Mouse (Mus musculus) testis, postnatal 10 days (tissue): ENCODE data around the gene Clec18a.
"Not testable (repeated sequence)": the region's sequence is repeated elsewhere in the genome, so short reads cannot be mapped to it uniquely, and the experiment has no call there.

Experiments
- DNase-seq: peaks from one replicate; pipeline ENCODE4 v3.0.0; 2021; ENCODE audit warnings: low spot score

The Clec18a gene

GRCm38 (mm10) chr8:111092326-111092725 lies at the start of gene Clec18a:
Gene Clec18a (minus strand): TSS chr8:111092426.
- not testable (repeated sequence) for DNase-seq

DNA sequence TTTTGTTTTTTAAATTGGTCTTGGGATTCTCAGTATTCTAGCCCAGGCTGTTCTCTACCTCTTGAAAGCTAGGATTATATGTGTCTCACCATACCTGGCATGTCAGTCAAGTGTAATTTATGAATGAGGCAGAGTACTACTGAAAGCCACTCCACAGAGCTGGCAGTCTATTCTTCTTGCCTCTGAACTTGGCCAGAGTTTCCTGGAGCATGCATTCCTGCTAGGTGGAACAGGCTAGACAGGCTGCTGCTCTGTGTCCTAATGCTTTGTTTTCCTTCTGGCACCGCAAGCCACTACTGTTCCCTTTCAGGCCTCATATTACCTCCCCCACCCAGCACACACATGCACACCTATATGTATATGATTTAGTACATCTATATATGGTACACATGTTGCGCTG lies 38.5 kb upstream of the Clec18a start:
- no peak for DNase-seq

GRCm38 (mm10) chr8:111119481-111119880 lies 27.3 kb upstream of the Clec18a start:
- DNase-seq = no peak

GRCm38 (mm10) chr8:111114891-111115290 lies 22.7 kb upstream of the Clec18a start:
- DNase-seq = no peak

DNA sequence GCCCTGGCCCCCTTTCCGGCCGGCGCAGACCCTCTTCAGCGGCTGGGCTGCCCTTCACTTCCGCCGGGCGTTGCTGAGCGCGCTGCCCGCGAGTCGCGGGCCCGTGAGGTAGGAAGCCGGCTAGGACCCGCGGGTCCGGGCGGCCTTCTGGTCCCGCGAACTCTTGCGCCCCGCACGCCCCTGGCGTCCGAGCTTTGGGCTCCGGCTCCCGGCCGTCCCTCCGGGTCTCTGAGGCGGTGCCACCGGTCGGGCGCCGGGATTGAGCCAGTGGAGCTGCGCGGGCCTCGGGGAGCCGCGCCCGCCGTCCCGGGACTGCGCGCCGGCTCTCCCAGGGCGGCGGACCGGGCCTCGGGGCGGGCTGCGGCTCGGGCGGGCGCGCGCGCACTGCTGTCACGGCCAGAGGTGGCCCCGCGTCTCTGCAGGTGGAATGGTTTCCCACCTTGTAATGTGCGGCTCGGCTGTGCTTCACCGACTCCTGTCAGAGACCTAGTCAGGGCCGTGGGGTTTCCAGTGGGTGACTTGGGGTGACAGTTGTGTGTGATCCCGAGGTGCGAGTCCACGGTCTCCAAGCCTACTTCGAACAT lies 2.6 kb upstream of the Clec18a start:
- peak; percentile 55 for DNase-seq

DNA sequence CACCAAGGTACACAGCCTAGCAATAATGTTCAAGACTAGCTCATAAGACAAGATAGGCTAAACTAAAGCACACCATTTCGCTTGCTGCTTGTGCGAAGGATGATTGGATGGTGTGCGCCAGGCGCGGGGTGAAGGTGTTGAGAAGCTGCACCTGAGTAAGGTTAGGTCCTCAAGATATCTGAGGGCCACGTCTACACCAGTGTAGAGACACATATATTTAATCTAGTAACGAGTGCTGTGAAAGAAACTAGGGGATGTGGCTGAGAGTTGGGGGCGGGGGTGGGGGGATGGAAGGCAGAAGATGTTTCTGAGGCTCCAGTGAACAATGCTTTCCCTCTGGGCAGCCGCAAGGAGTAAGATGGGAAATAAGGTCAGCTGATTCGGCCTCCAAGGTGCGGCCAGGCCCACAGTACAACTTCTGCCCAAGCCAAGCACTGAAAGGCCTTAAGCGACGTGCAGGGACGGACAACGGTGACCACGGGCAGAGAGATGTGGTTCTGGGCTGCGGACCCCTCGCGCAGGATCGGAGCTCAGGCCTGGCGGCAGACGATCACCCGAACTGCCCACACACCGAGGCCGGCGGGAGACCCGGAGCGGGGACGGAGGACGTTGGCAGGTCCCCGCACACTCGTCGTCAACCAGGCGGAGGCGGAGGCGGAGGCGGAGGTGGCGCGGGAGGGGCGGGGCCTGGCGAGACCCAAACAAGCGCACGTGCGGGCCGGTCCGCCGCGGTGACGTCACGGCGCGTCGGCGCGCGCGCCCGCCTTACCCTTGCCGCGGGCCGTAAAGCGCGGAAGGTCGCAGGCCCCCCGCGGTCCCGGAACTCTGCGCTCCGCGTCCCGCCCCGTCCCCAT lies 1.9 kb upstream of the Clec18a start, which contains the start of gene Pdpr:
Gene Pdpr (plus strand): TSS at position 766 of the 854 bp plus-strand sequence.
- DNase-seq = peak; percentile 97

DNA sequence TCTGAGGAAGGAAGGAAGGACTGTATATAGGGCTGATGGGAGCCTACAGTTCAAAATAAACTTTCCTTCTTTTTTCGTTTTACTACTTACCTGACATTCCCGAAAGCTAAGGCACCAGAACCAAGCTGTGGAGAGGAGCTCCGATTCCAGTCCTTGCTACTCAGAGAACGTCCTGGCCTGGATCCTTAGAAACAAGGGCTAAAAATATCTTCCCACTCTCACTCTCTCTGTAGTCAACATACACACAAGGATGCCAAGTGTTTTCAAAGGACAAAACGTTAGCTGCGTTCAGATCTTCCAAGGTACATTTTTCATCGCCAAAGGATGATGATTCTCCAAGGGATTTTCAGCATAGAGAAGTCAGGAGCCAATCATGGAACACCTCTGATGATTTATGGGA lies 520 bp downstream of the Clec18a start:
- DNase-seq = no peak

DNA sequence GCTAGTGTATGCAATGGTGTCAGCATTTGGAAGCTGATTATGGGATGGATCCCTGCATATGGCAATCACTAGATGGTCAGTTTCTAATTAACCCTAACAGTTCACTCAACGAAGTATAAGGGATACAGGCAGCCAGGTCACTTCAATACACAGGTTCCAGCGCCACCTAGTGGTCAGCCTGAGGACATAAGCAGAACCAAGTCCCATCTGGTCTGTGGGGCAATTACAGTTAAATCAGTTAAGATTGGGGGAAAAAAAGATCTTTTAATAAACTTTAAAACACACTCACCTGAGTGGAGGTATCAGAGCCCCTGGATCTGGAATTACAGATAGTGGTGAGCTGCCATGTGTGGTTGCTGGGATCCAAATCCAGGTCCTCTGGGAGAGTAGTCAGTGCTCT lies 2.1 kb downstream of the Clec18a start:
- peak; percentile 91 for DNase-seq

GRCm38 (mm10) chr8:111083936-111084335 lies 8.3 kb downstream of the Clec18a start:
- DNase-seq = not testable (repeated sequence)

- peak; percentile 58 for DNase-seq
Measured at GRCm38 (mm10) chr8:111081580-111082258, 10.5 kb downstream of the Clec18a start.

- peak; percentile 58 for DNase-seq
Measured at GRCm38 (mm10) chr8:111079861-111080271, 12.4 kb downstream of the Clec18a start.

DNA sequence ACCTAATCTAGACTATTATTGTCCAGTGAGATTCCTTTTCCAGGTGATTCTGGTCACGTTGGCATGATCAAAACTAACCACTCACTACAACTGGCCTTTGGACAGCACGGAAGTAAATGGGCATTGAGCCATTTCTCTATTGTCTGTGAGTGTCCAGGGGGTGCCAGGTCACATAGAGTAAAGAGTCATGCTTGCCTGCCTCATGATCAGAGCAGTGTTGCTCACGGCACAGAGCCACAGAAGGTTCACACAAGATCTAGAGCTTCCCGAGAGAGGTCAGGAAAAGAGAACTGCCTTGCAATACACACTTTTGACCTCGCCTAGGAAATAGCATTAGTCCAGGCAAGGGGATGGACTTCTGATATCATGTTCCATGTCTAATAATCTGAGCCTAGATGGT lies 12.8 kb downstream of the Clec18a start:
- DNase-seq = no peak

DNA sequence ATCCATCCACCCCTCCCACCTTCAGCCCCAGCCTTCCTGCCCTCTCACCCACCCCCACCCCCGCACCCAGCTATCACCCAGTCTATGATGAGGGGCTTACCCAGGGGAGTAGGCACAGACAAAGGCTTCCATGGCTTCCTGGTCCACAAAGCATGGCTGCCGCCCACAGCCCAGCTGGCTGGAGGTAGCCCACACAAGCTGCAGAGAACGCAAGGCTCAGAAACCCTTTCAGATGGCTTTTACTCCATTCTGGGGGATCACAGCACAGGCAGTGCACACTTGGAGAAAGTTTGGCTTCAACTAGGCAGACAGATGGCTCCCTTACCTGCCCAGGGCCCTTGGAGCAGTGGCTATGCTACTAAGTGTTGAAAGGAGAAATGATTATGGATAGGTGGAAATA lies 16.3 kb downstream of the Clec18a start:
- DNase-seq = no peak

GRCm38 (mm10) chr8:111068660-111069059 lies 23.6 kb downstream of the Clec18a start:
- DNase-seq = not testable (repeated sequence)

DNA sequence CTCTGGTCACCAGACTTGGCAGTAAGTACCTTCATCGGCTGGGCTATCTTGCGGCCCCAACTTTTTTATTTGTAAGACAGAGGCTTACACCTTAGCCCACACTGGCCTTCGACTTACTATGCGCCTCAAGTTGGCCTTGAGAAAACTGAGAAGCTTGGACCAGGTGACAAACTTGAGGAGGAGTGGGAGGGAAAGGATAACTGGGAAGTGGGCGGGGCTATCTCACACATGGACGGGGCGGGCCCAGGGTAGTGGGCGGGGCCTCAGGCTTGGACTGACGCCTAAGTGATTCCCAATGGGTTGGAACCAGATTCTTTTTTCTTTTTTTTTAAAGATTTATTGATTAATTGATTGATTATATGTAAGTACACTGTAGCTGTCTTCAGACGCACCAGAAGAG lies 24.8 kb downstream of the Clec18a start:
- peak; percentile 71 for DNase-seq

- DNase-seq = no peak
Measured at GRCm38 (mm10) chr8:111066308-111066707, 25.9 kb downstream of the Clec18a start.

DNA sequence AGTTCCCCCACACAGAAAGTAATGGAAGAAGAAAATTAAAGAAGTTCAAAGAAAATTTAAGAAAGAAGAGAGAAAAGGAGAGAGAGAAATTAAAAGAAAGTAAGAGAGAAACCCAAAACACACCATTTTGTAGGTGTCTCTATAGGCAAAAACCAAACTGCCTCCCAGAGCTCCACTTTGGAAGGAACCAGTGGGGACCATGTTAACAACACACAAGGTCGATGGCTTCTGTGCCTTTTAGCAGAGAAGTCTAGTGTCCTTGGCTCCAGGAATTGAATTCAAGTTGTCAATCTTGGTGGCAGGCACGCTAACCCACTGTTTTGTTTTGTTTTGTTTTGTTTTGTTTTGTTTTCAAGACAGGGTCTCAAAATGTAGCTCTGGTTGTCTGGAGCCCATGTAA lies 29.3 kb downstream of the Clec18a start:
- no peak for DNase-seq

GRCm38 (mm10) chr8:111062072-111062757 lies 30.0 kb downstream of the Clec18a start:
- peak; percentile 91 for DNase-seq

- DNase-seq = no peak
Measured at GRCm38 (mm10) chr8:111061688-111062071, 30.5 kb downstream of the Clec18a start.

DNA sequence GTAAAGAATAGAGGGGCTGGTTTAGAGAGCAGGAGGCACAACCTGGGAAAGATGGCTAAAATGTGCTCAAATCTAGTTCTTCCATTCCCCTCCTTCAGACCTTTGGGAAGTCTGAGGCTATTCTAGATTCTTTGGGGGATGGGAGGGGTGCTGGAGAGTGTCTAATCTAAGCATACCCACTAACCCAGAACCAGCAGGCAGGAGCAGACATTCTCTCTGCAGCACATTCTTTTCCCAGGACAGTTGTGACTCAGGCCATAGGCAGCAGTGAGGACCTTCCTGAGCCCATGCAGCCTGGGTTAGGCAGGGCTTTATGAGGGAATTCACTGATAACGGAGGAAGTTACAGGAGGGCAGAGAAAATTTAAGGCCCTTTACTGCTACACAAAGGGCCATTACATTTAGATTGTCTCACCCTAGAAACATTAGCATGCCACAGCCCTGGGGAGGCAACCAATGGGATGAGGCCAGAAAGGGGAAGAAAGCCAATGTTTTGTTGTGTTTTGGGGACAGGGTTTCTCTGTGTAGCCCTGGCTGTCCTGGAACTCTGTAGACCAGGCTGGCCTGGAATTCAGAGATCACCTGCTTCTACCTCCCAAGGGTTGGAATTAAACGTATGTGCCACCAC lies 33.2 kb downstream of the Clec18a start:
- DNase-seq = no peak

- DNase-seq = peak; percentile 68
Measured at GRCm38 (mm10) chr8:111056691-111057293, 35.4 kb downstream of the Clec18a start.
